Mouse (Mus musculus) urinary bladder, postnatal 25 days (tissue): ENCODE data around the gene 1700029H14Rik.

Experiments used
- DNase-seq: peaks from one replicate; pipeline ENCODE4 v3.0.0; 2022; ENCODE audit warnings: low spot score

The 1700029H14Rik gene

GRCm38 (mm10) chr8:13504894-13505674 is 57.2 kb downstream of the 1700029H14Rik start:
- no peak for DNase-seq

GRCm38 (mm10) chr8:13503936-13504606 is 58.2 kb downstream of the 1700029H14Rik start:
- no peak for DNase-seq

- DNase-seq: no peak
Measured at GRCm38 (mm10) chr8:13501221-13501620, 61.0 kb downstream of the 1700029H14Rik start.
